Mouse (Mus musculus): ENCODE results near the gene Trp53bp2.

The Trp53bp2 gene

GRCm38 (mm10) chr1:182465309-182465708 lies 56.3 kb downstream of the Trp53bp2 start:
- no peak for DNase-seq

GRCm38 (mm10) chr1:182465978-182466377 lies 57.0 kb downstream of the Trp53bp2 start:
- no peak for DNase-seq

GRCm38 (mm10) chr1:182475005-182475796 lies 66.2 kb downstream of the Trp53bp2 start:
- DNase-seq, result no peak

DNA sequence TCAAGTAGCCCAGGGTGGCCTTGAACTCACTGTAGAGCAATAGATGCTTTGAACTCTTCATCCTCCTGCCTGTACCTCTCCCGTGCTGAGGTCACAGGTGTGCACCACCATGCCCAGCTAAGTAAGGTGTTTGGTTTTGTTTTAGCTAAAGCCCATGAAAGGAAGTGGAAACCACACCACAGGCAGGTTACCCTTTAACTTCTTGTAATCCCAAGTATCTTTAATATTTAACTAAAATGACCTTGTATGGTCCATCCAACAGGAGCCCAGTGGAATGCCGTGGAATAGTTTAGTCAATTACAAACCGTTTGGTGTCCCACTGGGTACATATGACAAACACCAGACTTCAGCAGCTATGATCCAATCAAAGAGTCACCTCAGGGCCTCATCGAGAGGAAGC lies 70.0 kb downstream of the Trp53bp2 start:
- DNase-seq, result no peak

DNA sequence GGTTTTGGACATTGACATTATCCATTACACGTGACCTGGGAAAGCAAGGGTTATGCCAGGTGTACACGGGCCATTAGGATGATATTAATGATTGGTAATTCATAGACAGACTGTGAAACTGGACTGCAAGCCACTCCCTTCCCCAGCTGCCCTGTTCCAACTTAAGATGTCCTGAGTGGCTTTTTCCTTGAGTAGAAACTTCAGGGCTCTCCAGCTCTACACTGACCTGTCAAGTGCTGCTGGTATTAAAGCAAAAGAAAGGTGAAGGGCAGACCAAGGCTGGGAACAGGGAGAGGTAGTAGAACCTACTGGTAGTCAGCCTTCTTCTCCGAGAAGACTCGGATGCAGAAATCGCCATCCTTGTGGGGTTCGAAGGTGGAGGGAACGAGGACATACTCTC lies 72.2 kb downstream of the Trp53bp2 start:
- DNase-seq, result no peak

GRCm38 (mm10) chr1:182481646-182482295 lies 72.8 kb downstream of the Trp53bp2 start:
- DNase-seq, result no peak

DNA sequence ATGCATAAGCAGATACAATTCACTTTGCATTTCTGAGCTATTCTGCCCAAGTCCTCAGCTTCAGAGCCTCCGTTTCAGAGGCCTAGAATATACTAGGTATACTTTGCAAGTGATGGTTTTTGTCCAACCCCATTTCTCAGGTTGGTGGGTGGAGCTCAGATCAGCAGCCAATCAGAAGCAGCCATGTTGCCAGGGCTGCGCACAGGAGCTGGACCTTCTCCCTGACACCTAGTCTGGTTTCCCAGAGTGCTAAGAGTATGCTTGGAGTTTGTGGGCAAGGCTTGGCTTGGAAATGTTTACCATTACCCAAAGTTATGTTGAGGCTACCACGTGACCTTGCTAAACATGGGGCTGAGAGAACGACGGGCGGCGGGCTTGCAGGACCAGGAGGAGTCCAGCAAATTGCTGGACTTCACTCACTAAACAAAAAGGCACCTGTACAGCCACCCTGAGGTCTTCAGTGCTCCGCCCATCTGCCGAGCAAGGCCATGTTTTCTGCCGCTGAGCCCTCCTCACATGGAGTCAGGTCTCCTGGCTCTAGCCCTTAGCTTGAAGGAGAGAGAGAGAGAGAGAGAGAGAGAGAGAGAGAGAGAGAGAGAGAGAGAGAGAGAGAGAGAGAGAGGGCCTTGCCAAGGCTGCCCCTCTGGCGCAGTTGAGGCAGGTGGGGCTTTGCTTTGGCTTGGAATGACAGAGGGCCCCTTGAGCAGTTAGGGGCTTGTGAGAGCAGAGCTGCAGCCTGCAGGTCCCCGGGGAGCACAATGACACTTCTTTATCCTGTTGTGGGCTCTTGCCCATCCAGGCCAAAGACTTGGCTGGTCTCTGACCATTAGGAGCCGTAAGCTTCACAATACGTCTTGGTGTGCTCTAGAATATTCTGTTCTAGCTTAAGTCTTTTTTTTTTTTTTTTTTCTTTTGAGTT lies 74.3 kb downstream of the Trp53bp2 start:
- DNase-seq, result no peak

DNA sequence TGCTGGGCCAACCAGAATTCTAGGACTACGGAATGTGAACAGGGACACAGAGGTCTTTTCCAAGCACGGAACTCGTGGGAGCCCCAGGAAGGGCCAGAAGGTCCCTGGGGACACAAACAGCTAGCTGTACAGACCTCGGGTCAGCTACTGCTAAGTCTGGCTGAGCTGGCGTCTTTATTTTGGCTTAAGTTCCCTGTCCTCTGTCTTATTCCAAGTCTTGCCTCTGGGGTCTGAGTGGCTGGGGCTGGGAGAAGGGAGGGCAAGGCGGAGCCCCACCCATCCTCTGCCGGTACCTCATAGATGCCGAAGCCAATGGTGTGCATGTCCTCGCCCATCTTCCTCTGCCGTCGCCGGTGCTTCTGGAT lies 74.9 kb downstream of the Trp53bp2 start:
- DNase-seq, result no peak

DNA sequence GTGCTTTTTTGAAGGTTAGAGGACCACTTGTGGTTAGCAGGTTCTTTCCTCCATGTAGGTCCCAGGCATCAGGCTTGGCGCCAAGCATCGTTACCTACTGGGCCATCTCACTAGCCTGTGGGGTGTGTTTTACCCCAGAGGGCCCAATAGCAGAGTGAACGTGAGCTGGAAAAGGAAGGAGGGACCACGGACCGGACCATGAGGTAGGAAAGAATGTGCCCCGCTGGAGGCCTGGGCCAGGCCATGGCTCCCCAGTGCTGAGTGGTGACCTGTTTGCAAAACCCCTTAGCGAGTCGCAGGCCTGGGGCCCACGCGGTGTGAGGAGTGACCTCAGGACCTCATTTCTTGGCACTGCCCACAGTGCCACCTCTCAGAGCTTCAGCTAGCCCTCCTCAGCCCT lies 79.5 kb downstream of the Trp53bp2 start:
- no peak for DNase-seq

DNA sequence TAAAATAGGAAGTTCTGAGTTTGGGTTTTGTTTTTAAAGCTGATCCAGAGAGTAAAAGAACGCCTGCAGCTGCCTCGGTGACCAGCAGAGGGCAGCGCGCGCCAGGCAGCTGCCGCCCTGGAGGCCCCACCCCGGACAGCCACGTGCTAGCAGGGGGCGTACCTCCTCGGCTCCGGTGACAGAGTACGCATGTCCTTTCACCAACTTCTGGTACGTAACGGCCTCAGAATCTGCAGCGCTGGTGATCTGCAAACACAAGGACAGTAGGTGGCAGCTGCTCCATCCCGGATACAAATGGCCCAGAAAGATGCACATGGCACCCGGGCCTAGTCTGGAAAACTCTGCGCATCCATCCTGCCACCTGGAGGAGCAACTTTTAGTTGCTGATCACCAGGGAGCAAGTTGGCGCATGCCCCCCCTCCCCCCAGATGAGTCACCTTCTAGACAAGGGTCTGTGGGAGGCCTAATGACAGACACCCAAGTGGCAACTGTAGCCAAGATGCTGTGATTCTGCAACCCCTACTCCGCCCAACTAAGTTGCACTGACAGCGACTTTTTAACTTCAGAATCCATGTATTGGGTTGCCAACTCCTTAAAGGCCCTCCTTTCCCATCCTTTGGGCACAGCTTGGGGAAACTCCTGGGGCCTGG lies 81.0 kb downstream of the Trp53bp2 start:
- DNase-seq, result peak; percentile 84

- DNase-seq, result no peak
These were observed 81.6 kb downstream of the Trp53bp2 start for GRCm38 (mm10) chr1:182490568-182490967.

DNA sequence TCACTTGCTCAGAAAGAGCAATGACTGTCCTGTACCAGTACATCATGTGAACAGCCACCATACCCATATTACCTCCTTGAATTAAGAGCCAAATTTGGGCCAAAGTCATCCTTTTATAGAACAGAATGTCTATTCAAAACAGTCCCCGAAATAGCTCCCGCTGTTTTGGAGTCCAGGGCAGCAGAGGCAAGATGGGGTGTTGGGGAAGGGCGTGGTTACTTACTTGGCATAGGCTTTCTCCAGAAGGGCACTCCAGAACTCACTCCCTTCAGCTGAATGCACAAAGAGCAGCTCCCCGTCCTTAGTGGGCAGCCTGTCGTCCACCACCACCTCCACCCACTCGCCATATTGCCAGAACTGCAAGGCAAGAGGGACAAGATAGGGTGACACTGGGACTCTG lies 82.9 kb downstream of the Trp53bp2 start:
- DNase-seq, result no peak

GRCm38 (mm10) chr1:182494285-182495145 lies 85.5 kb downstream of the Trp53bp2 start:
- DNase-seq, result no peak

DNA sequence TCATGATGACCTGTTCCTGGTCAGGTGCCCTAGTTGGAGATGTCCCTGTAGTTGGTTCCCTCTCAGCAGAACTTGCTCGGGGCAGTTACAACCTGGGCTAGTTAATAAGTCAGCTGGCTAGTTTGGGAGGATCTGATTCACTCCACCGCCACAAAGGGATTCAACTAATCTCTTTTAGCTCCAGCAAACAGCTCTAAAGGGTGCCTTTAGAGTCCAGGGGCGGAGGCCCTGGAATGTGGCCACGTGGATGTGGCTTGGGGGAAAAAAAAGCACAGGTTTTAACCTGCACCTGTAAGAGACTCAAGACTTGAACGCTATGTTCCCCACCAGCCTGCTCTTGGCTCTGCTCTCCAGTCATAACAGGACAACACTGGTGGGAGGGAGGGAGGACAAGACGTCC lies 87.7 kb downstream of the Trp53bp2 start:
- DNase-seq, result no peak

- DNase-seq, result no peak
These were observed 88.8 kb downstream of the Trp53bp2 start for GRCm38 (mm10) chr1:182497736-182498135.

DNA sequence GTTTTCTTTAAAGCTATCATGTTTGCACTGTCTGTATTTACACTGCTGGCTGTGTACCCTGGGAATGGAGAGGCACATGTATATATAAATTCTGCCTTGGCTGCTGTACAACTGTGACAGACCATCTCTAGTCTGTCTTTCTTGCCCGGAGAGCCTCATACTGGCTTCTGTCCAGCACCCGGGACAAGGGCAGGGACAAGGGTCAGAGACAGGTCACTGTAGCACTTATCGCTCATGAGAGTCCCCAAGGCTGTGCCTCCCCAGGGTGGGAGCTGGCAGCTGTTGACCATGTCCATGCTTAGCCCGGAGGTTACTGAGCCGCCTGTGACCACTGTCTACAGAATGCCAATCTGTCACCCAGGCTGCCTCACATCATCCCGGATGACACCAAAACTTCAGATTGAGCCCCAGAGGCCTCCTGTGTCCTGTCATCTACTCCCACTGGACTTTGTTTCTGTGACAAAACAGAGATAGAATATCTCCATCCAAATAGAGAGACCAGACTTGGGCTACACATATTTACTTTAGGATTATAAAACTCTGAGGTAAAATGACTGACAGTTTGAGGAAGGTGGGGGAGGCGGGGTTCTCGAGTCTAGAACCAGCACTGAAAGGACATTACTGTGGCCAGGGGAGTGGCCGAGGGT lies 90.6 kb downstream of the Trp53bp2 start:
- no peak for DNase-seq

- DNase-seq, result no peak
These were observed 91.3 kb downstream of the Trp53bp2 start for GRCm38 (mm10) chr1:182500224-182500623.

DNA sequence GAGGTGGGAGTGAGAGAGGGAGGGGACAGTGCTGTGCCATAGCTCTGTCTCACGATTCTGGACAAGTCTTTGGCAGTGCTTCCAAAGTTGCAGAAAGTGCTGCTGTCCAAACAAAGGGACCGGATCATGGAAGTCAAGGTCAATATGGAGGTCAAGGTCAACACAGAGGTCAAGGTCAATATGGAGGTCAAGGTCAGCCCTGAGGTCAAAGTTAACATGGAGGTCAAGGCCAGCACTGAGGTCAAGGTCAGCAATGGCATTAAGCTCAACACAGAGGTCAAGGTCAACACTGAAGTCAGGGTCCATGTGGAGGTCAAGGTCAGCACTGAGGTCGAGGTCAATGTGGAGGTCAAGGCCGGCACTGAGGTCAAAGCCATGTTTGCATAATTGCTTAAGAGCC lies 91.9 kb downstream of the Trp53bp2 start:
- DNase-seq, result no peak

GRCm38 (mm10) chr1:182501815-182502405 lies 92.9 kb downstream of the Trp53bp2 start:
- DNase-seq, result no peak

GRCm38 (mm10) chr1:182502491-182503050 lies 93.6 kb downstream of the Trp53bp2 start:
- DNase-seq, result no peak

Data from cerebellum, adult 8-10 months (tissue).